Mouse (Mus musculus) heart, postnatal 0 days (tissue): ENCODE measurements around the gene Grasp.

Source experiments
- CTCF ChIP-seq: IDR thresholded peaks from 2 replicates; pipeline ENCODE4 v1.5.1; 2016; ENCODE audit warnings: antibody characterized with exemption, control low read depth, low read depth
- EP300 ChIP-seq: IDR thresholded peaks from 2 replicates; pipeline ENCODE4 v1.6.1; 2016; ENCODE audit warnings: antibody characterized with exemption, low read depth

DNA sequence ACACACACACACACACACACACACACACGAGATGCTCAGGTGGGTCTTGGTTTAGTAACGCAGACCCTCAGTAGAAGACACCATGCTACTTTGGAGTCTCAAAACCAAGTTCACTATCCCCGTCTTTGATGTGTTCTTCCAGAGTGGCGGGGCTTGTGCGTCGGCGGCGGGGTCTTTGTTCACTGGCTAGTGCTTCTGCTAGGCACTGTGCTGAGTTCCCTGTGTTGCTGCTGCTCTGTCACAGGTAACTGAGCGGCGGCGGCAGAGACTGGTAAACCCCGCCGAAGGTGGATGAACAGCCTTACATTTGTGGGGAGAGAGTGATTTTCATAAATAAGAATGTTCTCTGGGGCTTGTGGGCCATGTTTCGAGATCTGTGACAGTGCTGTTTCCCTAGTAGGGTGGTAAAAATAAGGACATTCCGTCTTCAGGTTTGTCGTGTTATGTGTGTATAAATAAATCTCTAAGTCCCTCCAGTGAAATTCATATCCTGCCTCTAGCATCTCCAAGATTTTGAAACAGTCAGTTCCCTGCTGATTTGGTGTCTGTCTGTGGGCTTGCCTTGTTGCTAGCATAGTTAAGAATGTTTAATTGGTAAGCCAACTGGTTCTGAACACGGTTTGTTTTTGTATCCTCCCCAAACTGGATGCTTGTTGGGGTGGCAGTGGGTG is 48.2 kb upstream of the Grasp start:
- TF ChIP-seq CTCF = no peak
- TF ChIP-seq EP300 = no peak
